ENCODE assay signal across 8 mouse cellular contexts in the genomic region with DNA sequence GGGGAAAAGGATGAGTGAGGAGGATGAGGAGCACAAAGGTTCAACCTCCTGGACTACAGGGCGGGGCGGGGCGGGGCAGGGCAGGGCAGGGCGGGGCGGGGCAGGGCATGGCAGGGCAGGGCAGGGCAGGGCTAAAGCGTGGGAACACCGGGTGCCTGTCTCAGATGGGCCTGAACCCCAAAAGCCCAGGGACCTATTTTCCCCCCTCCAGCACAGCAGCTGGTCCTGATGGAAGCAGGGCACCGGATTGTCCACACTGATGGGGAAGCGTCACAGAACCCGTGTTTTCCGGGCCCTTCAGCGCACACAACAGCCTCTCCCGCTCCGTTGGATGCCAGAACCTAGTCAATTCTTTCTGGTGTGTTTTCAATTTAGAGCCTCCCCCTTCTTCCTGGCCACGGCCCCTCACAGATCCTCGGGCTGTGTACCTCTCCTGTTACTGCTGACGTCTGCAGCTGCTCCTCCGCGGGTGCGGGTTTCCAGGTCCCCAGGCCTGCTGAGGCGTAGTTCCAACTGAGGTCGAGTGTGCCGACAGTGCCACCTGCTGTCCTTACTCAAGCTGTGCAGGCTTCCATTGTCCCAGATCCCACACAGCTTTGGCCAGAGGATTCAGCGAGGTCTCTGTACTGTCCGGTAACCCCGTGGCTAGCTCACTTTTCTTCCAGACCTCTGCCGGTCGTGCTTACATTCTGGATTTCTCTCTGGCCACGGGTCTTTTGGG. TPM values are rescaled to one million over a fixed set of nuclear protein-coding genes. Genes with fewer than 3 reads are reported as not detected.
DNase-seq lines count a peak whose midpoint lies in the region; ATAC-seq and TF ChIP-seq lines count a peak whose summit lies in the region.

No protein-coding gene starts in this region.

- WGBS in forebrain, embryonic 13.5 days: 5% methylated on average over 28 of the region's 29 CpGs
- 13% methylated on average over 27 of the region's 29 CpGs for WGBS in liver, postnatal 0 days (ENCODE audit: insufficient replicate concordance)
- WGBS in neural tube, embryonic 15.5 days: 2% methylated on average over 26 of the region's 29 CpGs

- H3K4me3 ChIP-seq in CH12.LX (replicated peaks in 1 of 3; ENCODE audit: low read depth in 2 of 3, low read length in 2 of 3, poor library complexity in 1 of 3): no peak overlapping the region
- peak overlapping the region; percentile 30 for H3K4me3 ChIP-seq in forebrain, embryonic 13.5 days
- no peak overlapping the region for H3K4me3 ChIP-seq in liver, postnatal 0 days (ENCODE audit: low read depth, low read length)
- peak overlapping the region; percentile 33 for H3K4me3 ChIP-seq in neural tube, embryonic 15.5 days (replicated peaks)

- peak; percentile 83 for TF ChIP-seq RAD21 in CH12.LX (IDR thresholded peaks at IDR 0.05; ENCODE audit: low read depth, low read length)

- peak; percentile 54 to 90; a peak in 3 of 4 replicates for TF ChIP-seq CTCF in CH12.LX (conservative IDR thresholded peaks at IDR 0.05 in 1 of 2, IDR thresholded peaks at IDR 0.05 in 1 of 2; ENCODE audit: low read depth in 2 of 2, low read length in 2 of 2)
- TF ChIP-seq CTCF in liver, postnatal 0 days (IDR thresholded peaks at IDR 0.05; ENCODE audit: low read depth): peak; percentile 91

- H3K9me3 ChIP-seq in CH12.LX (replicated peaks; ENCODE audit: low read length): no peaks in the 10 kb centered on the region
- H3K9me3 ChIP-seq in forebrain, embryonic 13.5 days (replicated peaks): no peaks in the 10 kb centered on the region
- no peaks in the 10 kb centered on the region for H3K9me3 ChIP-seq in liver, postnatal 0 days (ENCODE audit: low read length)
- H3K9me3 ChIP-seq in neural tube, embryonic 15.5 days (replicated peaks): no peaks in the 10 kb centered on the region

- intact Hi-C loops in heart, postnatal 10 days (cut with DNase I): loop anchor here (1.0 to 5.0 kb wide), 3 partner anchors 15 to 206 kb away; no protein-coding TSS in a partner anchor

- TF ChIP-seq POLR2A in CH12.LX (IDR thresholded peaks at IDR 0.05; ENCODE audit: low read depth, low read length): no peak

- no peak overlapping the region for H3K27ac ChIP-seq in CH12.LX (ENCODE audit: insufficient read depth, low read depth)
- peak overlapping the region; percentile 37; the same call in 1 of the 2 replicates for H3K27ac ChIP-seq in forebrain, embryonic 13.5 days
- H3K27ac ChIP-seq in liver, postnatal 0 days (ENCODE audit: low read depth): no peak overlapping the region
- peak overlapping the region; percentile 78 for H3K27ac ChIP-seq in neural tube, embryonic 15.5 days (replicated peaks)

- H3K36me3 ChIP-seq in CH12.LX (replicated peaks in 1 of 2; ENCODE audit: control insufficient read depth in 1 of 2, insufficient read depth in 1 of 2, low read length in 1 of 2): no peaks in the 10 kb centered on the region
- no peaks in the 10 kb centered on the region for H3K36me3 ChIP-seq in forebrain, embryonic 13.5 days (ENCODE audit: poor library complexity, severe bottlenecking)
- H3K36me3 ChIP-seq in liver, postnatal 0 days (replicated peaks; ENCODE audit: insufficient read depth, low read length): no peaks in the 10 kb centered on the region
- H3K36me3 ChIP-seq in neural tube, embryonic 15.5 days: no peaks in the 10 kb centered on the region

- TF ChIP-seq EP300 in CH12.LX (IDR thresholded peaks at IDR 0.05; ENCODE audit: low read length): no peak
- TF ChIP-seq EP300 in liver, postnatal 0 days (IDR thresholded peaks at IDR 0.05; ENCODE audit: low read depth): no peak

- DNase-seq in CH12.LX (ENCODE audit: extremely low read depth): peak; percentile 46
- peak; percentile 37 for DNase-seq in c-Kit-positive CD71-positive TER-119-negative erythroid progenitor cells, embryonic 14.5 days (ENCODE audit: low read depth)
- DNase-seq in heart, postnatal 10 days: peak; percentile 92 to 94
- DNase-seq in layer of hippocampus, adult 11-12 months (ENCODE audit: low spot score): peak; percentile 87
- DNase-seq in liver, postnatal 0 days: peak; percentile 79
- peak; percentile 87 for DNase-seq in testis, postnatal 10 days (ENCODE audit: low spot score)

- peak; percentile 86 for ATAC-seq in forebrain, embryonic 13.5 days
- ATAC-seq in liver, postnatal 0 days: peak; percentile 88
- ATAC-seq in neural tube, embryonic 15.5 days (ENCODE audit: low FRiP score): peak; percentile 84

- in situ Hi-C loops in CH12.LX (cut with MboI; ENCODE audit: low pct_ligation_motif_present, low pct_unique_long_range_greater_than_20kb, low sequenced_read_pairs): loop anchor here (10.0 to 25.0 kb wide), 2 partner anchors 134 to 371 kb away; no protein-coding TSS in a partner anchor

- no peak overlapping the region for H3K4me2 ChIP-seq in CH12.LX (ENCODE audit: insufficient read depth, low read depth, poor library complexity, severe bottlenecking)
- H3K4me2 ChIP-seq in forebrain, embryonic 13.5 days: peak overlapping the region; percentile 58
- H3K4me2 ChIP-seq in liver, postnatal 0 days (ENCODE audit: low read depth, low read length): peak overlapping the region; percentile 55
- peak overlapping the region; percentile 61 for H3K4me2 ChIP-seq in neural tube, embryonic 15.5 days

- dilution Hi-C loops in CH12.LX (cut with MboI; ENCODE audit: extremely low pct_ligation_motif_present, extremely low pct_unique_long_range_greater_than_20kb, low sequenced_read_pairs): no loop called here

- no peaks in the 10 kb centered on the region for H3K79me2 ChIP-seq in CH12.LX (replicated peaks; ENCODE audit: control insufficient read depth, extremely low read depth, insufficient read depth, poor library complexity, severe bottlenecking)

- peaks cover 75% of the 10 kb centered on the region for H3K27me3 ChIP-seq in CH12.LX (replicated peaks)
- H3K27me3 ChIP-seq in forebrain, embryonic 13.5 days: no peaks in the 10 kb centered on the region
- H3K27me3 ChIP-seq in liver, postnatal 0 days (ENCODE audit: insufficient read depth, low read length): no peaks in the 10 kb centered on the region
- H3K27me3 ChIP-seq in neural tube, embryonic 15.5 days (replicated peaks): no peaks in the 10 kb centered on the region

- peaks cover 0 to 3% of the 10 kb centered on the region in 2 experiments; a peak in 2 of 4 replicates for H3K4me1 ChIP-seq in CH12.LX (ENCODE audit: control insufficient read depth in 1 of 2, insufficient read depth in 2 of 2)
- peaks cover 54% of the 10 kb centered on the region for H3K4me1 ChIP-seq in forebrain, embryonic 13.5 days
- H3K4me1 ChIP-seq in liver, postnatal 0 days (ENCODE audit: insufficient read depth): 0 out of 2 replicates have a peak, but pooled peaks cover 5% of the 10 kb centered on the region
- H3K4me1 ChIP-seq in neural tube, embryonic 15.5 days: peaks cover 48% of the 10 kb centered on the region

- no peak overlapping the region for H3K9ac ChIP-seq in CH12.LX (ENCODE audit: insufficient read depth, low read depth)
- peak overlapping the region; percentile 65 for H3K9ac ChIP-seq in forebrain, embryonic 13.5 days
- H3K9ac ChIP-seq in liver, postnatal 0 days (replicated peaks): no peak overlapping the region
- H3K9ac ChIP-seq in neural tube, embryonic 15.5 days (replicated peaks): peak overlapping the region; percentile 51

TF ChIP-seq in CH12.LX, 34 proteins besides CTCF, POLR2A, EP300 and RAD21:
- peak; percentile 74 for TF ChIP-seq SMC3 (IDR thresholded peaks at IDR 0.05; ENCODE audit: low read depth, low read length)
- no peak for TF ChIP-seq CHD1 (IDR thresholded peaks at IDR 0.05; ENCODE audit: low read depth, low read length)
- TF ChIP-seq BHLHE40 (IDR thresholded peaks at IDR 0.05; ENCODE audit: low read depth, low read length): no peak
- TF ChIP-seq MAX (IDR thresholded peaks at IDR 0.05; ENCODE audit: low read length): no peak
- TF ChIP-seq IRF4 (IDR thresholded peaks at IDR 0.05; ENCODE audit: low read depth, low read length): 0 out of 2 replicates have a peak, but pooled peaks have one; percentile 25
- TF ChIP-seq KAT2A (IDR thresholded peaks at IDR 0.05; ENCODE audit: insufficient replicate concordance, low read length): no peak
- 0 out of 2 replicates have a peak, but pooled peaks have one; percentile 18 for TF ChIP-seq MYC (IDR thresholded peaks at IDR 0.05; ENCODE audit: low read depth, low read length)
- no peak for TF ChIP-seq E2F4 (IDR thresholded peaks at IDR 0.05; ENCODE audit: insufficient replicate concordance, low read depth, low read length)
- no peak for TF ChIP-seq JUN (IDR thresholded peaks at IDR 0.05; ENCODE audit: insufficient read depth, low read depth, low read length)
- TF ChIP-seq NELFE (IDR thresholded peaks at IDR 0.05; ENCODE audit: low read depth, low read length): peak; percentile 44; the same call in 1 of the 2 replicates
- no peak for TF ChIP-seq RCOR1 (conservative IDR thresholded peaks at IDR 0.05; ENCODE audit: low read depth, low read length)

RNA-seq across cellular contexts. Expression of a gene that starts 40.4 kb away (rescaled TPM):
- total RNA-seq in CH12.LX (2012; rRNA removed) (not detected in 2 replicates), CH12.LX (2014; rRNA removed) (not detected in 2 replicates)
- polyA plus RNA-seq in CH12.LX (2012; ENCODE audit: insufficient read length, low read depth): not detected in 2 replicates
- polyA plus RNA-seq in forebrain, embryonic 13.5 days (2015; fragmentation: Nextera tagmentation; extraction: Ambion mirVana): not detected in 2 replicates
- total RNA-seq in heart, postnatal 10 days (2021): under 1 TPM; 0.17 to 0.34 TPM
- polyA plus RNA-seq in liver, postnatal 0 days (2015; fragmentation: Nextera tagmentation; extraction: Ambion mirVana): 17.6 and 20.8 TPM in 2 replicates
- polyA plus RNA-seq in neural tube, embryonic 15.5 days (2015; fragmentation: Nextera tagmentation; extraction: Ambion mirVana): 0.19 TPM in 1 of 2 replicates, not detected in the other

RNA-seq across cellular contexts. Expression of a gene that starts 51.7 kb away (rescaled TPM):
- total RNA-seq in CH12.LX (2012; rRNA removed) (0.59 and 0.89 TPM in 2 replicates), CH12.LX (2014; rRNA removed) (not detected in 2 replicates)
- not detected in 2 replicates for polyA plus RNA-seq in CH12.LX (2012; ENCODE audit: insufficient read length, low read depth)
- 116 and 122 TPM in 2 replicates for polyA plus RNA-seq in forebrain, embryonic 13.5 days (2015; fragmentation: Nextera tagmentation; extraction: Ambion mirVana)
- 100 to 1,000 TPM; 134 to 153 TPM for total RNA-seq in heart, postnatal 10 days (2021)
- polyA plus RNA-seq in liver, postnatal 0 days (2015; fragmentation: Nextera tagmentation; extraction: Ambion mirVana): 6.9 and 7.0 TPM in 2 replicates
- polyA plus RNA-seq in neural tube, embryonic 15.5 days (2015; fragmentation: Nextera tagmentation; extraction: Ambion mirVana): 103 and 120 TPM in 2 replicates

RNA-seq across cellular contexts. Expression of a gene that starts 52.5 kb away (rescaled TPM):
- not detected in 2 replicates for total RNA-seq in CH12.LX (2012; rRNA removed)
- total RNA-seq in CH12.LX (2014; rRNA removed): not detected in 2 replicates
- polyA plus RNA-seq in CH12.LX (2012; ENCODE audit: insufficient read length, low read depth): not detected in 2 replicates
- not detected in 2 replicates for polyA plus RNA-seq in forebrain, embryonic 13.5 days (2015; fragmentation: Nextera tagmentation; extraction: Ambion mirVana)
- under 1 TPM in 1 of 2 experiments, not detected in 1; 0.17 TPM for total RNA-seq in heart, postnatal 10 days (2021)
- polyA plus RNA-seq in liver, postnatal 0 days (2015; fragmentation: Nextera tagmentation; extraction: Ambion mirVana): 0.34 and 0.81 TPM in 2 replicates
- 0.28 and 0.37 TPM in 2 replicates for polyA plus RNA-seq in neural tube, embryonic 15.5 days (2015; fragmentation: Nextera tagmentation; extraction: Ambion mirVana)

Comparison
In these comparisons a context has a peak if more than half of its experiments do, and no peak if none do; other contexts are left out.
1. DNase-seq: peak in every context shown above with its lines; median percentile 93 in heart, postnatal 10 days; 87 in layer of hippocampus, adult 11-12 months; 87 in testis, postnatal 10 days; 79 in liver, postnatal 0 days; 46 in CH12.LX; 37 in c-Kit-positive CD71-positive TER-119-negative erythroid progenitor cells, embryonic 14.5 days.
2. H3K27ac ChIP-seq: peak in forebrain, embryonic 13.5 days (single experiment) and neural tube, embryonic 15.5 days (single experiment); none in CH12.LX (single experiment) and liver, postnatal 0 days (single experiment).
3. H3K4me3 ChIP-seq: peak in forebrain, embryonic 13.5 days (single experiment) and neural tube, embryonic 15.5 days (single experiment); none in CH12.LX (0 of 3) and liver, postnatal 0 days (single experiment).
4. H3K9ac ChIP-seq: peak in forebrain, embryonic 13.5 days (single experiment) and neural tube, embryonic 15.5 days (single experiment); none in CH12.LX (single experiment) and liver, postnatal 0 days (single experiment).
5. RNA of a gene that starts 40.4 kb away (polyA plus RNA-seq): 17.6 to 20.8 TPM in liver, postnatal 0 days; 0.19 TPM in neural tube, embryonic 15.5 days, not detected in CH12.LX and not detected in forebrain, embryonic 13.5 days; every median in the first group is over 10 times any median in the second.
6. RNA of a gene that starts 51.7 kb away (polyA plus RNA-seq): 103 to 120 TPM in neural tube, embryonic 15.5 days and 116 to 122 TPM in forebrain, embryonic 13.5 days; 6.9 to 7.0 TPM in liver, postnatal 0 days and not detected in CH12.LX; every median in the first group is over 10 times any median in the second.
7. Peak in every context shown above with its lines, with median percentiles within 50 percentile points of each other: ATAC-seq.